Mouse (Mus musculus): ENCODE measurements around the gene Exoc3. TPM values are rescaled to one million over a fixed set of nuclear protein-coding genes. Genes with fewer than 3 reads are reported as not detected.
A peak's percentile ranks its signal among the peaks of the same experiment; 100 is the strongest.

The Exoc3 gene
- 28.4 and 34.2 TPM in 2 replicates for polyA plus RNA-seq (2012; rRNA removed)

DNA sequence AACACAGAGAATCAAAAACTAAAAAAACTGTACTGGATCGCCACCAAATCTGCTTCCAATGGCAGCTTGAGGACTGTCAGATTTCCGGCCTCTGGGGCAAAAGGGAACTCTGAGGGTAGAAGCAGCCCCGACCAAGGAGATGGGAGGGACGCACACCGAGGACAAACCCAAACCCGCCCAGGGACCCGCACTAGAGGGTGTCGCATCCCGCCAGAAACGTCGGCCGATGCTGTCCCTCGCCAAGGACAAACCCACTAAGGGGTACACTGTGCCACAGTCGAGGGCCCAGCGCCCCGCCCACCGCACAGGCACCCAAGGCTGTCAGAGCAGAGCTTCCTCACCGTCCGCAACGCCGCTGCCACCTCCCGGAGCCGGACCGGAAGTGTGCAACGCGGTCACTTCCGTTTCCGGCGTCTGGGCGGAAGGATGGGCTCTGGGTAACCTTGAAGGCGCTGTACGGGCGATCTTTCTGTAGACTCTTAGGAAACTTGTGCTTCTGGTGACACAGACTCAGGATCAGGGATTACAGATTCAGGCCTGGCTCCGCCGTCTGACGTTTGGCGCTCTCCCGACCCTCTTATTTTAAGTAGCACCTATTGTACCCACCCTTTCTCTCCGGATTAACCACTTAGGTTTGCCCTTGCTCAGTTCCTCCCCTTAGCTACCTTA is at the start of gene Exoc3:
Exoc3 (minus strand) TSS at position 416 of the 669 bp plus-strand sequence.
- no peaks in the 10 kb centered on the region for H3K27me3 ChIP-seq (ENCODE audit: control insufficient read depth, insufficient read depth, low read length)
- H3K27ac ChIP-seq (ENCODE audit: control insufficient read depth, insufficient read depth, low read depth, low read length): peak within 1 kb of the TSS; percentile 77
- 0 out of 2 replicates have a peak, but pooled peaks cover 1% of the 10 kb centered on the region for H3K36me3 ChIP-seq (ENCODE audit: control insufficient read depth, insufficient read depth, low read length)
- H3K4me1 ChIP-seq (ENCODE audit: control insufficient read depth, insufficient read depth, low read length): no peaks in the 10 kb centered on the region
- H3K4me3 ChIP-seq (ENCODE audit: control insufficient read depth, low read depth, low read length): peak within 1 kb of the TSS; percentile 97
- TF ChIP-seq POLR2A (IDR thresholded peaks at IDR 0.05; ENCODE audit: control insufficient read depth, low read depth, low read length) (peak; percentile 96), CTCF (IDR thresholded peaks at IDR 0.05; ENCODE audit: control insufficient read depth, insufficient read depth, insufficient replicate concordance, low read depth, low read length) (no peak)

DNA sequence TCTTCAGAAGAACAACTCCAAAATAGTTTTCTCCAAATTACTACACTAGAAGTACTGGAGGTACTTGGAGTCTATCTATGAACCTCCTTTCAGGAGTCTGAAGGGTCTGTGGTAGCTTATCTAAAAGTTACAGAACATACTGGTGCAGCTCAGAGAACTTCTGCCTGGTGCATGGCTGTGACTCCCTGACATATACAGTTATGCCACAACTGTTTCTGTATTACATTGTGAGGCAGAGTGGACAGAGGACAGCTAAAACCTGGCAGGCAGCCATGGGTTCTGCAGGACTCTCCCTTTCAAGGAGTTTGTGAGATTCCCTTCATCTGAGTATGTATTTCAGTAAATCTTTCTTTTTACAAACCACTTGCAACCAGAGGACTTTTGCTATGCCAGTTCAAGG is 38.0 kb upstream of the Exoc3 start:
- H3K27me3 ChIP-seq (ENCODE audit: control insufficient read depth, insufficient read depth, low read length): no peaks in the 10 kb centered on the region
- TF ChIP-seq POLR2A (IDR thresholded peaks at IDR 0.05; ENCODE audit: control insufficient read depth, low read depth, low read length): no peak
- no peak for TF ChIP-seq CTCF (IDR thresholded peaks at IDR 0.05; ENCODE audit: control insufficient read depth, insufficient read depth, insufficient replicate concordance, low read depth, low read length)

DNA sequence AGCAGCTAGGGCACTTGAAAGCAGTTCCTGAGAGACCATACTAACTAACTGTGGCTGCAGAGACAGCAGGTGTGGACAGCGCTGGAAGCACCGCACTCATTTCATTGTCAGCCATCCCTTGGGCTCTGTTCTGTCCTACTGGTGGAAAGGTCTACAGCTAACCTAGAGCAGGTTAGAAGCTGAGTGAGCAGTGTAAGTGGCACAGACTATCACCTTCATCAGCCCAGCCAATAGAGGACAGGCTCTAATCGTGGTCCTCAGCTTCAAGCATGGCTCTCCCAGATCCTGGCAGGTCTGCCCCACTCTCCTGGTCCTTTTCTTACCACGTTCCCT is 37.3 kb upstream of the Exoc3 start:
- Histone ChIP-seq H3K27ac (ENCODE audit: control insufficient read depth, insufficient read depth, low read depth, low read length) (peak overlapping the region; percentile 82), H3K36me3 (ENCODE audit: control insufficient read depth, insufficient read depth, low read length) (no peaks in the 10 kb centered on the region), H3K27me3 (ENCODE audit: control insufficient read depth, insufficient read depth, low read length) (no peaks in the 10 kb centered on the region), H3K4me3 (ENCODE audit: control insufficient read depth, low read depth, low read length) (peak overlapping the region; percentile 83), H3K4me1 (ENCODE audit: control insufficient read depth, insufficient read depth, low read length) (peaks cover 6% of the 10 kb centered on the region)
- no peak for TF ChIP-seq POLR2A (IDR thresholded peaks at IDR 0.05; ENCODE audit: control insufficient read depth, low read depth, low read length)
- no peak for TF ChIP-seq CTCF (IDR thresholded peaks at IDR 0.05; ENCODE audit: control insufficient read depth, insufficient read depth, insufficient replicate concordance, low read depth, low read length)

More for the DNA sequence above, 38.0 kb upstream of the Exoc3 start:
- Histone ChIP-seq H3K36me3 (ENCODE audit: control insufficient read depth, insufficient read depth, low read length) (no peaks in the 10 kb centered on the region), H3K4me3 (ENCODE audit: control insufficient read depth, low read depth, low read length) (no peak overlapping the region), H3K27ac (ENCODE audit: control insufficient read depth, insufficient read depth, low read depth, low read length) (no peak overlapping the region), H3K4me1 (ENCODE audit: control insufficient read depth, insufficient read depth, low read length) (peaks cover 6% of the 10 kb centered on the region)

DNA sequence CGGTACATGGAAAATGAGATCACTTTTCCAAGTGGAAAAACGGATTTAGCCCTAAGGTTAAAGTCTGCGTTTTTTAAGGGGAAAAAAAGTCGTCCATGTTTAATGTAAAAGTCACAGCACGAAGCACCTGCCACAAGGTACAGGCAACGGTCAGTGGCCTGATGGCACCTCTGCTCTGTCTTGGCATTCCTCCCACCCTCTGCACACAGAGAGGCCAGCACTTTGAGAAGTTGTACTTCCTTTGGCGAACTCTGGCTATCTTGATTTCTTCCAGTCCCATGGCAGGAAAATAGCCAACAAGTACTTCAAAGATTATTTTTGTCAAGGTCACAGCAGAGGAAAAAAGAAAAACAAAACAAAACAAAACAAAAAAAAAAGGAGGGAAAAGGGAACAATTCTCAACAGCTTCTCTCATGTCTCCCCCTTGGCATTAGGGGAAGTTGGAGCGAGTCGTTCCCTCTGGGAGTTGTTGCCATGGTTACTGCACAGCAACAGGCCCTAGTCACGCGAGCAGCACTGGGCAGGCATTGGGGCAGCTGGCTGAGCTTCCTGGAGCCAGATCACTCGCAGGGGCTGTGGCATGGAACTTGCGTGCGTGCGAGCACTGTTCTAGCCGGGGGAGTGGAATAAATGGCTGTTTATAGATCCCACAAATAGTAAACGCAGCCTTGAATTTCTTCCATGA is 36.8 kb upstream of the Exoc3 start:
- Histone ChIP-seq H3K27ac (ENCODE audit: control insufficient read depth, insufficient read depth, low read depth, low read length) (peak overlapping the region; percentile 82), H3K4me1 (ENCODE audit: control insufficient read depth, insufficient read depth, low read length) (peaks cover 6% of the 10 kb centered on the region), H3K27me3 (ENCODE audit: control insufficient read depth, insufficient read depth, low read length) (no peaks in the 10 kb centered on the region), H3K36me3 (ENCODE audit: control insufficient read depth, insufficient read depth, low read length) (no peaks in the 10 kb centered on the region), H3K4me3 (ENCODE audit: control insufficient read depth, low read depth, low read length) (peak overlapping the region; percentile 83)
- TF ChIP-seq POLR2A (IDR thresholded peaks at IDR 0.05; ENCODE audit: control insufficient read depth, low read depth, low read length): peak; percentile 80; the same call in 1 of the 2 replicates
- no peak for TF ChIP-seq CTCF (IDR thresholded peaks at IDR 0.05; ENCODE audit: control insufficient read depth, insufficient read depth, insufficient replicate concordance, low read depth, low read length)

- H3K4me1 ChIP-seq (ENCODE audit: control insufficient read depth, insufficient read depth, low read length): no peaks in the 10 kb centered on the region
Measured at GRCm38 (mm10) chr13:74237574-74237973, 29.0 kb upstream of the Exoc3 start.

DNA sequence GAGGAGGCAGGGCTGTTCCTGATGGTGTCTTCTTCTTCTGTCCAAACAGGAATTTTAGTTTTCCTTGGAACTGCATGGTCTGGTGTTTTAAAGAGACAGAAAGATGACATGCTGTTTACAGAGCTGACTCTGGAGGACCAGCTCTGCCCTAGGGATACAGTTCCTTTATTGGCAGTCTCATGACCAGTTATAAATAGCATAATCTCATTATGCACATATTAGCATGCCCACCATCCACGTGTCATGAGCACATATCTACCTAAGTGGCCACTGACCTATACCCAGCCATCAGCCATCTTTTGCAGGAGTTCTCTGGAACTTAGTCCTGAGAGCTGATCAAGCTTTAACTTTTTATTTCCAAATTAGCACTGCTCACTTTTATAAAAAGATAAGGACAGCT is 12.1 kb upstream of the Exoc3 start:
- Histone ChIP-seq H3K27ac (ENCODE audit: control insufficient read depth, insufficient read depth, low read depth, low read length) (no peak overlapping the region), H3K4me3 (ENCODE audit: control insufficient read depth, low read depth, low read length) (no peak overlapping the region), H3K36me3 (ENCODE audit: control insufficient read depth, insufficient read depth, low read length) (no peaks in the 10 kb centered on the region), H3K4me1 (ENCODE audit: control insufficient read depth, insufficient read depth, low read length) (no peaks in the 10 kb centered on the region), H3K27me3 (ENCODE audit: control insufficient read depth, insufficient read depth, low read length) (no peaks in the 10 kb centered on the region)
- no peak for TF ChIP-seq POLR2A (IDR thresholded peaks at IDR 0.05; ENCODE audit: control insufficient read depth, low read depth, low read length)
- no peak for TF ChIP-seq CTCF (IDR thresholded peaks at IDR 0.05; ENCODE audit: control insufficient read depth, insufficient read depth, insufficient replicate concordance, low read depth, low read length)

More at GRCm38 (mm10) chr13:74237574-74237973, 29.0 kb upstream of the Exoc3 start:
- no peak overlapping the region for H3K27ac ChIP-seq (ENCODE audit: control insufficient read depth, insufficient read depth, low read depth, low read length)
- no peaks in the 10 kb centered on the region for H3K27me3 ChIP-seq (ENCODE audit: control insufficient read depth, insufficient read depth, low read length)
- no peaks in the 10 kb centered on the region for H3K36me3 ChIP-seq (ENCODE audit: control insufficient read depth, insufficient read depth, low read length)
- H3K4me3 ChIP-seq (ENCODE audit: control insufficient read depth, low read depth, low read length): no peak overlapping the region
- no peak for TF ChIP-seq POLR2A (IDR thresholded peaks at IDR 0.05; ENCODE audit: control insufficient read depth, low read depth, low read length)
- no peak for TF ChIP-seq CTCF (IDR thresholded peaks at IDR 0.05; ENCODE audit: control insufficient read depth, insufficient read depth, insufficient replicate concordance, low read depth, low read length)

DNA sequence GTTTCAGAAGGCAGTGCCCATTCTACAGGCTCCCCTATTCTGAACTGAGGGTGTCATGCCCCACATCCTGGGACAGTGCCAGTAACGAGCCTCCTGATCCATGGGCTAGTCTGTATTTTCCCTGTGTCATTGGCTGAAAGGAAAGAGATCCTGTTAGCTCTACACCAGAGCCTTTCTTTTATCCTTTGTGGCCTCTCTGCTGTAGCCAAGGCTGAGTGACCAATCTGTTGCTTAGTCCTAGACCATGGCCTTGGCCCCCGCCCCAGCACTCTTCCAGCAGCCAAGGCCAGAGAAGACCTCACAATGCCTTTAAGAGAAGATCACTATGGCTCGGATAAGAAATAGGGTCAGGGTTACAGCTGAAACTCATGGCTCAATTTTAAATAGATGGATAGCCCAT is 9.9 kb upstream of the Exoc3 start:
- Histone ChIP-seq H3K36me3 (ENCODE audit: control insufficient read depth, insufficient read depth, low read length) (no peaks in the 10 kb centered on the region), H3K27me3 (ENCODE audit: control insufficient read depth, insufficient read depth, low read length) (no peaks in the 10 kb centered on the region), H3K4me3 (ENCODE audit: control insufficient read depth, low read depth, low read length) (no peak overlapping the region), H3K4me1 (ENCODE audit: control insufficient read depth, insufficient read depth, low read length) (no peaks in the 10 kb centered on the region), H3K27ac (ENCODE audit: control insufficient read depth, insufficient read depth, low read depth, low read length) (no peak overlapping the region)
- TF ChIP-seq CTCF (IDR thresholded peaks at IDR 0.05; ENCODE audit: control insufficient read depth, insufficient read depth, insufficient replicate concordance, low read depth, low read length) (no peak), POLR2A (IDR thresholded peaks at IDR 0.05; ENCODE audit: control insufficient read depth, low read depth, low read length) (no peak)
